Mouse (Mus musculus) cortical plate, adult 2 months (tissue): ENCODE data around the gene Borcs7. TPM values are rescaled to one million over a fixed set of nuclear protein-coding genes. Genes with fewer than 3 reads are reported as not detected.

Experiments used
- H3K27ac ChIP-seq: fragments of 200-500 bp; 2 replicates; pipeline ENCODE4 v1.5.1; 2012; ENCODE audit warnings: low read length, control low read depth, inconsistent platforms; ENCODE audit not compliant: insufficient read depth
- H3K4me1 ChIP-seq: fragments of 200-500 bp; 2 replicates; pipeline ENCODE4 v1.6.1; 2011; ENCODE audit warnings: low read length; ENCODE audit not compliant: control insufficient read depth, insufficient read depth
- H3K4me3 ChIP-seq: fragments of 200-500 bp; 2 replicates; pipeline ENCODE4 v1.5.1; 2011; ENCODE audit warnings: mild to moderate bottlenecking, low read length, control low read depth; ENCODE audit not compliant: insufficient read depth
- CTCF ChIP-seq: fragments of 200-500 bp; IDR thresholded peaks from 2 replicates; pipeline ENCODE4 v1.5.1; 2011; ENCODE audit warnings: mild to moderate bottlenecking, control low read depth, low read length; ENCODE audit not compliant: insufficient read depth; ENCODE audit errors: extremely low read depth
- POLR2A ChIP-seq: fragments of 200-500 bp; IDR thresholded peaks from 2 replicates; pipeline ENCODE4 v1.6.1; 2011; ENCODE audit warnings: mild to moderate bottlenecking, low read length, control low read depth; ENCODE audit not compliant: insufficient read depth; ENCODE audit errors: extremely low read depth
- polyA plus RNA-seq: library from polyadenylated mRNA; depleted of rRNA; stranded (reverse); fragments of >200 nt; gene quantifications from 2 replicates; pipeline ENCODE4 v1.2.3, GENCODE M21; 2012

The Borcs7 gene
- polyA plus RNA-seq, 1 experiment: 19.2 TPM

GRCm38 (mm10) chr19:46647850-46648249 lies 41.9 kb upstream of the Borcs7 start:
- Histone ChIP-seq H3K27ac (no peak overlapping the region), H3K4me3 (no peak overlapping the region), H3K4me1 (peaks cover 7% of the 10 kb centered on the region)
- TF ChIP-seq CTCF: no peak
- no peak for TF ChIP-seq POLR2A

GRCm38 (mm10) chr19:46648565-46648964 lies 41.1 kb upstream of the Borcs7 start:
- TF ChIP-seq POLR2A (no peak), CTCF (no peak)
- Histone ChIP-seq H3K4me3 (no peak overlapping the region), H3K4me1 (peaks cover 3% of the 10 kb centered on the region; the same call in 1 of the 2 replicates), H3K27ac (no peak overlapping the region)

- H3K4me1 ChIP-seq: no peaks in the 10 kb centered on the region
- H3K27ac ChIP-seq: no peak overlapping the region
- H3K4me3 ChIP-seq: no peak overlapping the region
- no peak for TF ChIP-seq CTCF
- no peak for TF ChIP-seq POLR2A
Measured at GRCm38 (mm10) chr19:46653188-46653587, 36.5 kb upstream of the Borcs7 start.

- Histone ChIP-seq H3K4me3 (no peak overlapping the region), H3K27ac (no peak overlapping the region), H3K4me1 (no peaks in the 10 kb centered on the region)
- no peak for TF ChIP-seq CTCF
- no peak for TF ChIP-seq POLR2A
Measured at GRCm38 (mm10) chr19:46653616-46654235, 36.0 kb upstream of the Borcs7 start.

GRCm38 (mm10) chr19:46655626-46656025 lies 34.1 kb upstream of the Borcs7 start:
- Histone ChIP-seq H3K4me3 (no peak overlapping the region), H3K4me1 (no peaks in the 10 kb centered on the region), H3K27ac (no peak overlapping the region)
- no peak for TF ChIP-seq CTCF
- no peak for TF ChIP-seq POLR2A

GRCm38 (mm10) chr19:46656151-46656840 lies 33.4 kb upstream of the Borcs7 start:
- TF ChIP-seq POLR2A: no peak
- TF ChIP-seq CTCF: no peak
- H3K27ac ChIP-seq: no peak overlapping the region
- H3K4me1 ChIP-seq: no peaks in the 10 kb centered on the region
- H3K4me3 ChIP-seq: no peak overlapping the region

GRCm38 (mm10) chr19:46657339-46658020 lies 32.2 kb upstream of the Borcs7 start:
- Histone ChIP-seq H3K27ac (no peak overlapping the region), H3K4me3 (no peak overlapping the region), H3K4me1 (no peaks in the 10 kb centered on the region)
- TF ChIP-seq POLR2A (no peak), CTCF (no peak)

- Histone ChIP-seq H3K27ac (no peak overlapping the region), H3K4me3 (no peak overlapping the region), H3K4me1 (no peaks in the 10 kb centered on the region)
- TF ChIP-seq POLR2A: no peak
- TF ChIP-seq CTCF: no peak
Measured at GRCm38 (mm10) chr19:46658348-46658747, 31.4 kb upstream of the Borcs7 start.

GRCm38 (mm10) chr19:46658851-46659250 lies 30.9 kb upstream of the Borcs7 start:
- Histone ChIP-seq H3K4me1 (no peaks in the 10 kb centered on the region), H3K4me3 (no peak overlapping the region), H3K27ac (no peak overlapping the region)
- TF ChIP-seq POLR2A (no peak), CTCF (no peak)
